Mouse (Mus musculus) bone marrow macrophage, adult 2 months (primary cell): ENCODE measurements around the gene Nabp2.

Experiments used
- CTCF ChIP-seq: IDR thresholded peaks from 2 replicates; pipeline ENCODE4 v1.5.1; 2012; ENCODE audit warnings: low read depth, mild to moderate bottlenecking, low read length, moderate library complexity
- POLR2A ChIP-seq: IDR thresholded peaks from 2 replicates; pipeline ENCODE4 v1.6.1; 2012; ENCODE audit warnings: mild to moderate bottlenecking, low read depth, low read length, borderline replicate concordance

DNA sequence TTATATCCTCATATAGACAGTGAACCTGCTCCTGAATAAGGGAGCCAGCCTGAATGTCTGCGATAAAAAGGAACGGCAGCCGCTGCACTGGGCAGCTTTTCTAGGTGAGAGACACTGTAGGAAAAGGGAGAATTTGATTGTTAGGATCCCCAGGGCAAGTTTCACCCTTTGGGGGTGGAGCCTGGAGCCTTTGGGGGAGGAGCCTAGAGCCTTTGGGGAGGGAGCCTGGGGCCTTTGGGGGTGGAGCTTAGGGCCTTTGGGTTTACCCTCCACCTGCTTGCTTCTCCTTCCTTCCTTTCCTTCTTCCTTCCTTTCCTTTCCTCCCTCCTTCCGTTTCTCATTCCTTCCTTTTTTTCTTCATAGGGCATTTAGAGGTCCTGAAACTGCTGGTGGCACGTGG, 30.7 kb downstream of the Nabp2 start:
- TF ChIP-seq CTCF = no peak
- TF ChIP-seq POLR2A = no peak
